Mouse (Mus musculus): ENCODE results near the gene Ppm1n. TPM values are rescaled to one million over a fixed set of nuclear protein-coding genes. Genes with fewer than 3 reads are reported as not detected.
"Not testable (repeated sequence)": the region's sequence is repeated elsewhere in the genome, so short reads cannot be mapped to it uniquely, and the experiment has no call there.

The Ppm1n gene
- polyA plus RNA-seq, 1 experiment from 2014 or later = 0.17 TPM

- H3K4me2 ChIP-seq (replicated peaks; ENCODE audit: low read depth) = peak overlapping the region; percentile 92
- 0 out of 2 replicates have a peak overlapping the region, but pooled peaks have one; percentile 30 for H3K27ac ChIP-seq (replicated peaks)
- TF ChIP-seq CTCF (IDR thresholded peaks at IDR 0.05; ENCODE audit: low read depth) (no peak), EP300 (optimal IDR thresholded peaks at IDR 0.05) (no peak)
- peak overlapping the region; percentile 53 for H3K4me3 ChIP-seq (ENCODE audit: low read depth, low read length)
- no peaks in the 10 kb centered on the region for H3K36me3 ChIP-seq (ENCODE audit: control insufficient read depth, insufficient read depth, low read length)
- no peaks in the 10 kb centered on the region for H3K9me3 ChIP-seq (ENCODE audit: control insufficient read depth, low read length)
- peak overlapping the region; percentile 47; the same call in 1 of the 2 replicates for H3K9ac ChIP-seq (ENCODE audit: low read length)
- peak; percentile 77 for DNase-seq (ENCODE audit: low spot score)
- 3% methylated on average over 35 of the region's 35 CpGs for WGBS
- H3K4me1 ChIP-seq (replicated peaks; ENCODE audit: control insufficient read depth, insufficient read depth) = no peaks in the 10 kb centered on the region
- H3K27me3 ChIP-seq (ENCODE audit: control insufficient read depth, insufficient read depth, low read length) = peaks cover 13% of the 10 kb centered on the region; the same call in 1 of the 2 replicates
- ATAC-seq (ENCODE audit: low FRiP score, low TSS enrichment) = peak; percentile 64
Measured at GRCm38 (mm10) chr7:19282791-19283405, 3.0 kb upstream of the Ppm1n start.

GRCm38 (mm10) chr7:19282385-19282784 lies 2.5 kb upstream of the Ppm1n start, which contains the start of gene Rtn2:
Gene Rtn2 (plus strand): TSS chr7:19282624.
- peak within 1 kb of the TSS; percentile 92 for H3K4me2 ChIP-seq (replicated peaks; ENCODE audit: low read depth)
- H3K36me3 ChIP-seq (ENCODE audit: control insufficient read depth, insufficient read depth, low read length) = no peaks in the 10 kb centered on the region
- H3K27me3 ChIP-seq (ENCODE audit: control insufficient read depth, insufficient read depth, low read length) = peaks cover 13% of the 10 kb centered on the region; the same call in 1 of the 2 replicates
- no peaks in the 10 kb centered on the region for H3K9me3 ChIP-seq (ENCODE audit: control insufficient read depth, low read length)
- 0 out of 2 replicates have a peak within 1 kb of the TSS, but pooled peaks have one; percentile 30 for H3K27ac ChIP-seq (replicated peaks)
- WGBS = under 1% methylated on average over 36 of the region's 37 CpGs
- no peaks in the 10 kb centered on the region for H3K4me1 ChIP-seq (replicated peaks; ENCODE audit: control insufficient read depth, insufficient read depth)
- ATAC-seq (ENCODE audit: low FRiP score, low TSS enrichment) (peak; percentile 82), DNase-seq (ENCODE audit: low spot score) (peak; percentile 90)
- peak within 1 kb of the TSS; percentile 53 for H3K4me3 ChIP-seq (ENCODE audit: low read depth, low read length)
- peak within 1 kb of the TSS; percentile 47; the same call in 1 of the 2 replicates for H3K9ac ChIP-seq (ENCODE audit: low read length)
- TF ChIP-seq CTCF (IDR thresholded peaks at IDR 0.05; ENCODE audit: low read depth) = no peak

GRCm38 (mm10) chr7:19281680-19282304 lies 1.9 kb upstream of the Ppm1n start:
- not testable (repeated sequence) for H3K4me1 ChIP-seq (replicated peaks; ENCODE audit: control insufficient read depth, insufficient read depth); ATAC-seq (ENCODE audit: low FRiP score, low TSS enrichment); DNase-seq (ENCODE audit: low spot score); H3K9ac ChIP-seq (ENCODE audit: low read length); H3K36me3 ChIP-seq (ENCODE audit: control insufficient read depth, insufficient read depth, low read length); H3K9me3 ChIP-seq (ENCODE audit: control insufficient read depth, low read length); H3K27ac ChIP-seq (replicated peaks)
- peak; percentile 77 for TF ChIP-seq CTCF (IDR thresholded peaks at IDR 0.05; ENCODE audit: low read depth)
- H3K4me3 ChIP-seq (ENCODE audit: low read depth, low read length) = 0 out of 2 replicates have a peak overlapping the region, but pooled peaks have one; percentile 53
- 23% methylated on average over 6 of the region's 6 CpGs for WGBS
- H3K4me2 ChIP-seq (replicated peaks; ENCODE audit: low read depth) = peak overlapping the region; percentile 92
- peaks cover 13% of the 10 kb centered on the region; the same call in 1 of the 2 replicates for H3K27me3 ChIP-seq (ENCODE audit: control insufficient read depth, insufficient read depth, low read length)

- Histone ChIP-seq H3K36me3 (ENCODE audit: control insufficient read depth, insufficient read depth, low read length) (no peaks in the 10 kb centered on the region), H3K27me3 (ENCODE audit: control insufficient read depth, insufficient read depth, low read length) (peaks cover 13% of the 10 kb centered on the region; the same call in 1 of the 2 replicates), H3K4me3 (ENCODE audit: low read depth, low read length) (peak overlapping the region; percentile 23; the same call in 1 of the 2 replicates), H3K9ac (ENCODE audit: low read length) (no peak overlapping the region), H3K27ac (replicated peaks) (no peak overlapping the region), H3K9me3 (ENCODE audit: control insufficient read depth, low read length) (no peaks in the 10 kb centered on the region), H3K4me1 (replicated peaks; ENCODE audit: control insufficient read depth, insufficient read depth) (no peaks in the 10 kb centered on the region), H3K4me2 (replicated peaks; ENCODE audit: low read depth) (peak overlapping the region; percentile 43; the same call in 1 of the 2 replicates)
- 3% methylated on average over 34 of the region's 34 CpGs for WGBS
- DNase-seq (ENCODE audit: low spot score) (no peak), ATAC-seq (ENCODE audit: low FRiP score, low TSS enrichment) (no peak)
- TF ChIP-seq CTCF (IDR thresholded peaks at IDR 0.05; ENCODE audit: low read depth) (no peak), EP300 (optimal IDR thresholded peaks at IDR 0.05) (no peak)
Measured at GRCm38 (mm10) chr7:19279052-19279451, 812 bp downstream of the Ppm1n start.

GRCm38 (mm10) chr7:19276253-19276652 lies 3.6 kb downstream of the Ppm1n start:
- TF ChIP-seq EP300 (optimal IDR thresholded peaks at IDR 0.05) (no peak), CTCF (IDR thresholded peaks at IDR 0.05; ENCODE audit: low read depth) (peak; percentile 58)
- Histone ChIP-seq H3K9ac (ENCODE audit: low read length) (no peak overlapping the region), H3K36me3 (ENCODE audit: control insufficient read depth, insufficient read depth, low read length) (no peaks in the 10 kb centered on the region), H3K4me2 (replicated peaks; ENCODE audit: low read depth) (no peak overlapping the region), H3K4me1 (replicated peaks; ENCODE audit: control insufficient read depth, insufficient read depth) (no peaks in the 10 kb centered on the region; the same call in 1 of the 2 replicates), H3K9me3 (ENCODE audit: control insufficient read depth, low read length) (no peaks in the 10 kb centered on the region), H3K27me3 (ENCODE audit: control insufficient read depth, insufficient read depth, low read length) (peaks cover 13% of the 10 kb centered on the region; the same call in 1 of the 2 replicates), H3K27ac (replicated peaks) (no peak overlapping the region), H3K4me3 (ENCODE audit: low read depth, low read length) (no peak overlapping the region)
- no peak for DNase-seq (ENCODE audit: low spot score)
- no peak for ATAC-seq (ENCODE audit: low FRiP score, low TSS enrichment)
- WGBS = 45% methylated on average over 4 of the region's 4 CpGs

Measured in stomach, postnatal 0 days (tissue).